Mouse (Mus musculus): Measurements from ENCODE around the gene Olfr1361. TPM values are rescaled to one million over a fixed set of nuclear protein-coding genes. Genes with fewer than 3 reads are reported as not detected.

Gene Olfr1361
- total RNA-seq (2015; ENCODE audit: low replicate concordance) = not detected in 2 replicates
- not detected in 2 replicates for total RNA-seq (2017; ENCODE audit: low replicate concordance)

GRCm38 (mm10) chr13:21663286-21663685, at the start of gene Olfr1361:
Olfr1361 (minus strand) TSS chr13:21663386.
- no peak for ATAC-seq (replicated peaks; ENCODE audit: low FRiP score, poor library complexity, severe bottlenecking)

GRCm38 (mm10) chr13:21711698-21712097, 48.5 kb upstream of the Olfr1361 start:
- no peak for ATAC-seq (replicated peaks; ENCODE audit: low FRiP score, poor library complexity, severe bottlenecking)

- ATAC-seq (replicated peaks; ENCODE audit: low FRiP score, poor library complexity, severe bottlenecking) = peak; percentile 46
These were observed 47.8 kb upstream of the Olfr1361 start for GRCm38 (mm10) chr13:21710821-21711525.

GRCm38 (mm10) chr13:21710031-21710711, 47.0 kb upstream of the Olfr1361 start:
- ATAC-seq (replicated peaks; ENCODE audit: low FRiP score, poor library complexity, severe bottlenecking) = peak; percentile 89

- ATAC-seq (replicated peaks; ENCODE audit: low FRiP score, poor library complexity, severe bottlenecking) = no peak
These were observed 43.5 kb upstream of the Olfr1361 start for GRCm38 (mm10) chr13:21706669-21707068.

GRCm38 (mm10) chr13:21697811-21698210, 34.6 kb upstream of the Olfr1361 start, which contains the start of gene Olfr1359:
Olfr1359 (plus strand) TSS chr13:21698111.
- ATAC-seq (replicated peaks; ENCODE audit: low FRiP score, poor library complexity, severe bottlenecking) = no peak

- no peak for ATAC-seq (replicated peaks; ENCODE audit: low FRiP score, poor library complexity, severe bottlenecking)
These were observed 14.1 kb upstream of the Olfr1361 start, which contains the start of gene Olfr1360 for GRCm38 (mm10) chr13:21677305-21677704. Olfr1360 (minus strand) TSS chr13:21677405.

- no peak for ATAC-seq (replicated peaks; ENCODE audit: low FRiP score, poor library complexity, severe bottlenecking)
These were observed 20.8 kb downstream of the Olfr1361 start, which contains the start of gene Olfr11 for GRCm38 (mm10) chr13:21642418-21642817. Olfr11 (minus strand) TSS chr13:21642518.

GRCm38 (mm10) chr13:21613922-21614321, 49.3 kb downstream of the Olfr1361 start, which contains the start of gene Olfr1362:
Olfr1362 (minus strand) TSS chr13:21614022.
- ATAC-seq (replicated peaks; ENCODE audit: low FRiP score, poor library complexity, severe bottlenecking) = no peak

Other genes with a start within 250 kb of the Olfr1361 start
Only the 30 nearest of the 33 such genes appear.
- not detected in 2 replicates for gene Zkscan4, start 184.5 kb downstream of the Olfr1361 start, total RNA-seq (2015; ENCODE audit: low replicate concordance)
- not detected in 2 replicates for gene Zkscan4, start 184.5 kb downstream of the Olfr1361 start, total RNA-seq (2017; ENCODE audit: low replicate concordance)
- not detected in 2 replicates for gene Gm10065, start 183.9 kb downstream of the Olfr1361 start, total RNA-seq (2015; ENCODE audit: low replicate concordance)
- not detected in 2 replicates for gene Gm10065, start 183.9 kb downstream of the Olfr1361 start, total RNA-seq (2017; ENCODE audit: low replicate concordance)
- gene AK157302, start 168.2 kb downstream of the Olfr1361 start, total RNA-seq (2015; ENCODE audit: low replicate concordance) = 0.77 and 5.6 TPM in 2 replicates
- gene AK157302, start 168.2 kb downstream of the Olfr1361 start, total RNA-seq (2017; ENCODE audit: low replicate concordance) = 7.8 and 15.1 TPM in 2 replicates
- gene Gm11273, start 162.0 kb downstream of the Olfr1361 start, total RNA-seq (2015; ENCODE audit: low replicate concordance) = 12.1 TPM in 1 of 2 replicates, not detected in the other
- 1.3 TPM in 1 of 2 replicates, not detected in the other for gene Gm11273, start 162.0 kb downstream of the Olfr1361 start, total RNA-seq (2017; ENCODE audit: low replicate concordance)
- 2.1 and 5.4 TPM in 2 replicates for gene Zkscan8, start 132.3 kb downstream of the Olfr1361 start, total RNA-seq (2015; ENCODE audit: low replicate concordance)
- 1.7 and 3.4 TPM in 2 replicates for gene Zkscan8, start 132.3 kb downstream of the Olfr1361 start, total RNA-seq (2017; ENCODE audit: low replicate concordance)
- gene Olfr1366, start 120.6 kb downstream of the Olfr1361 start, total RNA-seq (2015; ENCODE audit: low replicate concordance) = not detected in 2 replicates
- not detected in 2 replicates for gene Olfr1366, start 120.6 kb downstream of the Olfr1361 start, total RNA-seq (2017; ENCODE audit: low replicate concordance)
- not detected in 2 replicates for gene Olfr1535, start 103.5 kb downstream of the Olfr1361 start, total RNA-seq (2015; ENCODE audit: low replicate concordance)
- gene Olfr1535, start 103.5 kb downstream of the Olfr1361 start, total RNA-seq (2017; ENCODE audit: low replicate concordance) = 0.84 TPM in 1 of 2 replicates, not detected in the other
- not detected in 2 replicates for gene Olfr1364, start 81.6 kb downstream of the Olfr1361 start, total RNA-seq (2015; ENCODE audit: low replicate concordance)
- not detected in 2 replicates for gene Olfr1364, start 81.6 kb downstream of the Olfr1361 start, total RNA-seq (2017; ENCODE audit: low replicate concordance)
- gene Olfr1362, start 49.4 kb downstream of the Olfr1361 start, total RNA-seq (2015; ENCODE audit: low replicate concordance) = not detected in 2 replicates
- gene Olfr1362, start 49.4 kb downstream of the Olfr1361 start, total RNA-seq (2017; ENCODE audit: low replicate concordance) = not detected in 2 replicates
- not detected in 2 replicates for gene Olfr11, start 20.9 kb downstream of the Olfr1361 start, total RNA-seq (2015; ENCODE audit: low replicate concordance)
- not detected in 2 replicates for gene Olfr11, start 20.9 kb downstream of the Olfr1361 start, total RNA-seq (2017; ENCODE audit: low replicate concordance)
- not detected in 2 replicates for gene Olfr1360, start 14.0 kb upstream of the Olfr1361 start, total RNA-seq (2015; ENCODE audit: low replicate concordance)
- not detected in 2 replicates for gene Olfr1360, start 14.0 kb upstream of the Olfr1361 start, total RNA-seq (2017; ENCODE audit: low replicate concordance)
- gene Olfr1359, start 34.7 kb upstream of the Olfr1361 start, total RNA-seq (2015; ENCODE audit: low replicate concordance) = not detected in 2 replicates
- gene Olfr1359, start 34.7 kb upstream of the Olfr1361 start, total RNA-seq (2017; ENCODE audit: low replicate concordance) = 0.34 and 0.42 TPM in 2 replicates
- gene Hist1h2bl, start 52.8 kb upstream of the Olfr1361 start, total RNA-seq (2015; ENCODE audit: low replicate concordance) = 91.5 and 110 TPM in 2 replicates
- gene Hist1h2bl, start 52.8 kb upstream of the Olfr1361 start, total RNA-seq (2017; ENCODE audit: low replicate concordance) = 213 and 268 TPM in 2 replicates
- 6.1 TPM in 1 of 2 replicates, not detected in the other for gene Hist1h2ai, start 53.0 kb upstream of the Olfr1361 start, total RNA-seq (2015; ENCODE audit: low replicate concordance)
- 1,027 and 1,342 TPM in 2 replicates for gene Hist1h2ai, start 53.0 kb upstream of the Olfr1361 start, total RNA-seq (2017; ENCODE audit: low replicate concordance)
- gene Hist1h3h, start 54.3 kb upstream of the Olfr1361 start, total RNA-seq (2015; ENCODE audit: low replicate concordance) = 16.7 TPM in 1 of 2 replicates, not detected in the other
- 69.1 and 159 TPM in 2 replicates for gene Hist1h3h, start 54.3 kb upstream of the Olfr1361 start, total RNA-seq (2017; ENCODE audit: low replicate concordance)
- gene Hist1h2bm, start 58.7 kb upstream of the Olfr1361 start, total RNA-seq (2015; ENCODE audit: low replicate concordance) = 65.8 and 82.8 TPM in 2 replicates
- gene Hist1h2bm, start 58.7 kb upstream of the Olfr1361 start, total RNA-seq (2017; ENCODE audit: low replicate concordance) = 254 and 277 TPM in 2 replicates
- not detected in 2 replicates for gene Hist1h4j, start 71.7 kb upstream of the Olfr1361 start, total RNA-seq (2015; ENCODE audit: low replicate concordance)
- 148 and 152 TPM in 2 replicates for gene Hist1h4j, start 71.7 kb upstream of the Olfr1361 start, total RNA-seq (2017; ENCODE audit: low replicate concordance)
- gene Hist1h4k, start 87.1 kb upstream of the Olfr1361 start, total RNA-seq (2015; ENCODE audit: low replicate concordance) = 10.4 and 16.9 TPM in 2 replicates
- 714 and 903 TPM in 2 replicates for gene Hist1h4k, start 87.1 kb upstream of the Olfr1361 start, total RNA-seq (2017; ENCODE audit: low replicate concordance)
- gene Hist1h2ak, start 90.4 kb upstream of the Olfr1361 start, total RNA-seq (2015; ENCODE audit: low replicate concordance) = 39.2 and 75.4 TPM in 2 replicates
- gene Hist1h2ak, start 90.4 kb upstream of the Olfr1361 start, total RNA-seq (2017; ENCODE audit: low replicate concordance) = 730 and 899 TPM in 2 replicates
- gene Hist1h2bn, start 90.7 kb upstream of the Olfr1361 start, total RNA-seq (2015; ENCODE audit: low replicate concordance) = 229 and 365 TPM in 2 replicates
- gene Hist1h2bn, start 90.7 kb upstream of the Olfr1361 start, total RNA-seq (2017; ENCODE audit: low replicate concordance) = 952 and 1,236 TPM in 2 replicates
- gene Hist1h1b, start 117.2 kb upstream of the Olfr1361 start, total RNA-seq (2015; ENCODE audit: low replicate concordance) = 491 and 530 TPM in 2 replicates
- 1,333 and 2,653 TPM in 2 replicates for gene Hist1h1b, start 117.2 kb upstream of the Olfr1361 start, total RNA-seq (2017; ENCODE audit: low replicate concordance)
- gene Hist1h3i, start 120.0 kb upstream of the Olfr1361 start, total RNA-seq (2015; ENCODE audit: low replicate concordance) = 143 and 204 TPM in 2 replicates
- 142 and 186 TPM in 2 replicates for gene Hist1h3i, start 120.0 kb upstream of the Olfr1361 start, total RNA-seq (2017; ENCODE audit: low replicate concordance)
- gene Hist1h2an, start 123.8 kb upstream of the Olfr1361 start, total RNA-seq (2015; ENCODE audit: low replicate concordance) = not detected in 2 replicates
- gene Hist1h2an, start 123.8 kb upstream of the Olfr1361 start, total RNA-seq (2017; ENCODE audit: low replicate concordance) = 456 and 497 TPM in 2 replicates
- 4.4 and 5.8 TPM in 2 replicates for gene Hist1h2bp, start 124.1 kb upstream of the Olfr1361 start, total RNA-seq (2015; ENCODE audit: low replicate concordance)
- gene Hist1h2bp, start 124.1 kb upstream of the Olfr1361 start, total RNA-seq (2017; ENCODE audit: low replicate concordance) = 33.7 and 47.3 TPM in 2 replicates
- 197 and 261 TPM in 2 replicates for gene Hist1h2bq, start 146.8 kb upstream of the Olfr1361 start, total RNA-seq (2015; ENCODE audit: low replicate concordance)
- gene Hist1h2bq, start 146.8 kb upstream of the Olfr1361 start, total RNA-seq (2017; ENCODE audit: low replicate concordance) = 24.3 and 156 TPM in 2 replicates
- gene Hist1h2ao, start 147.1 kb upstream of the Olfr1361 start, total RNA-seq (2015; ENCODE audit: low replicate concordance) = 63.1 and 86.1 TPM in 2 replicates
- 517 TPM in 1 of 2 replicates, not detected in the other for gene Hist1h2ao, start 147.1 kb upstream of the Olfr1361 start, total RNA-seq (2017; ENCODE audit: low replicate concordance)
- gene Hist1h4m, start 148.4 kb upstream of the Olfr1361 start, total RNA-seq (2015; ENCODE audit: low replicate concordance) = 71.7 and 77.6 TPM in 2 replicates
- 860 and 1,014 TPM in 2 replicates for gene Hist1h4m, start 148.4 kb upstream of the Olfr1361 start, total RNA-seq (2017; ENCODE audit: low replicate concordance)
- gene Hist1h4n, start 168.8 kb upstream of the Olfr1361 start, total RNA-seq (2015; ENCODE audit: low replicate concordance) = 6.9 and 21.5 TPM in 2 replicates
- gene Hist1h4n, start 168.8 kb upstream of the Olfr1361 start, total RNA-seq (2017; ENCODE audit: low replicate concordance) = 699 and 712 TPM in 2 replicates
- gene Hist1h2ap, start 170.1 kb upstream of the Olfr1361 start, total RNA-seq (2015; ENCODE audit: low replicate concordance) = 40.2 and 52.7 TPM in 2 replicates
- 924 and 2,814 TPM in 2 replicates for gene Hist1h2ap, start 170.1 kb upstream of the Olfr1361 start, total RNA-seq (2017; ENCODE audit: low replicate concordance)
- gene Hist1h2br, start 170.4 kb upstream of the Olfr1361 start, total RNA-seq (2015; ENCODE audit: low replicate concordance) = 215 and 279 TPM in 2 replicates
- gene Hist1h2br, start 170.4 kb upstream of the Olfr1361 start, total RNA-seq (2017; ENCODE audit: low replicate concordance) = 157 and 261 TPM in 2 replicates

Measured in erythroblast, adult 5-6 weeks (primary cell).